Mouse (Mus musculus): ENCODE measurements around the gene Uimc1. TPM values are rescaled to one million over a fixed set of nuclear protein-coding genes. Genes with fewer than 3 reads are reported as not detected.

The Uimc1 gene
- polyA plus RNA-seq, 1 experiment from 2014 or later = 30.9 TPM

- no peak overlapping the region for H3K27ac ChIP-seq (ENCODE audit: low read length)
- no peak overlapping the region for H3K4me3 ChIP-seq (ENCODE audit: low read length)
- no peaks in the 10 kb centered on the region for H3K9me3 ChIP-seq (ENCODE audit: control insufficient read depth, low read length)
- H3K4me2 ChIP-seq (ENCODE audit: low read depth, low read length) = no peak overlapping the region
- no peak overlapping the region for H3K9ac ChIP-seq (ENCODE audit: low read length)
- no peak for ATAC-seq (ENCODE audit: low read depth)
- H3K36me3 ChIP-seq (ENCODE audit: control insufficient read depth, insufficient read depth, low read length) = no peaks in the 10 kb centered on the region
- no peaks in the 10 kb centered on the region for H3K4me1 ChIP-seq (replicated peaks; ENCODE audit: control insufficient read depth, insufficient read depth, low read length)
- no peaks in the 10 kb centered on the region for H3K27me3 ChIP-seq (ENCODE audit: control insufficient read depth, insufficient read depth, low read depth, low read length)
- WGBS = 75% methylated on average over 4 of the region's 4 CpGs
These were observed 80.0 kb downstream of the Uimc1 start for GRCm38 (mm10) chr13:55020051-55020450.

GRCm38 (mm10) chr13:55019181-55019580 is 80.9 kb downstream of the Uimc1 start:
- H3K9me3 ChIP-seq (ENCODE audit: control insufficient read depth, low read length) = no peaks in the 10 kb centered on the region
- 56% methylated on average over 3 of the region's 3 CpGs for WGBS

GRCm38 (mm10) chr13:55018700-55019099 is 81.4 kb downstream of the Uimc1 start:
- WGBS = 72% methylated on average over 9 of the region's 9 CpGs
- H3K4me1 ChIP-seq (replicated peaks; ENCODE audit: control insufficient read depth, insufficient read depth, low read length) = no peaks in the 10 kb centered on the region
- ATAC-seq (ENCODE audit: low read depth) = no peak
- no peak overlapping the region for H3K4me2 ChIP-seq (ENCODE audit: low read depth, low read length)
- no peak overlapping the region for H3K4me3 ChIP-seq (ENCODE audit: low read length)
- H3K27ac ChIP-seq (ENCODE audit: low read length) = no peak overlapping the region
- no peaks in the 10 kb centered on the region for H3K36me3 ChIP-seq (ENCODE audit: control insufficient read depth, insufficient read depth, low read length)
- H3K9me3 ChIP-seq (ENCODE audit: control insufficient read depth, low read length) = no peaks in the 10 kb centered on the region
- H3K9ac ChIP-seq (ENCODE audit: low read length) = no peak overlapping the region
- no peaks in the 10 kb centered on the region for H3K27me3 ChIP-seq (ENCODE audit: control insufficient read depth, insufficient read depth, low read depth, low read length)

More at GRCm38 (mm10) chr13:55019181-55019580, 80.9 kb downstream of the Uimc1 start:
- Histone ChIP-seq H3K9ac (ENCODE audit: low read length) (no peak overlapping the region), H3K36me3 (ENCODE audit: control insufficient read depth, insufficient read depth, low read length) (no peaks in the 10 kb centered on the region), H3K4me1 (replicated peaks; ENCODE audit: control insufficient read depth, insufficient read depth, low read length) (no peaks in the 10 kb centered on the region), H3K27ac (ENCODE audit: low read length) (no peak overlapping the region), H3K4me3 (ENCODE audit: low read length) (no peak overlapping the region), H3K4me2 (ENCODE audit: low read depth, low read length) (no peak overlapping the region), H3K27me3 (ENCODE audit: control insufficient read depth, insufficient read depth, low read depth, low read length) (no peaks in the 10 kb centered on the region)
- no peak for ATAC-seq (ENCODE audit: low read depth)

GRCm38 (mm10) chr13:55017898-55018599 is 82.1 kb downstream of the Uimc1 start:
- Histone ChIP-seq H3K36me3 (ENCODE audit: control insufficient read depth, insufficient read depth, low read length) (no peaks in the 10 kb centered on the region), H3K9me3 (ENCODE audit: control insufficient read depth, low read length) (no peaks in the 10 kb centered on the region), H3K4me1 (replicated peaks; ENCODE audit: control insufficient read depth, insufficient read depth, low read length) (no peaks in the 10 kb centered on the region), H3K27ac (ENCODE audit: low read length) (no peak overlapping the region), H3K4me2 (ENCODE audit: low read depth, low read length) (no peak overlapping the region), H3K27me3 (ENCODE audit: control insufficient read depth, insufficient read depth, low read depth, low read length) (no peaks in the 10 kb centered on the region), H3K4me3 (ENCODE audit: low read length) (no peak overlapping the region), H3K9ac (ENCODE audit: low read length) (no peak overlapping the region)
- WGBS = 67% methylated on average over 8 of the region's 8 CpGs
- no peak for ATAC-seq (ENCODE audit: low read depth)

GRCm38 (mm10) chr13:55017154-55017897 is 82.8 kb downstream of the Uimc1 start:
- Histone ChIP-seq H3K4me1 (replicated peaks; ENCODE audit: control insufficient read depth, insufficient read depth, low read length) (no peaks in the 10 kb centered on the region), H3K27me3 (ENCODE audit: control insufficient read depth, insufficient read depth, low read depth, low read length) (no peaks in the 10 kb centered on the region), H3K4me3 (ENCODE audit: low read length) (no peak overlapping the region), H3K27ac (ENCODE audit: low read length) (no peak overlapping the region), H3K36me3 (ENCODE audit: control insufficient read depth, insufficient read depth, low read length) (no peaks in the 10 kb centered on the region), H3K9me3 (ENCODE audit: control insufficient read depth, low read length) (no peaks in the 10 kb centered on the region), H3K9ac (ENCODE audit: low read length) (no peak overlapping the region), H3K4me2 (ENCODE audit: low read depth, low read length) (no peak overlapping the region)
- no peak for ATAC-seq (ENCODE audit: low read depth)
- 62% methylated on average over 12 of the region's 12 CpGs for WGBS

- 63% methylated on average over 9 of the region's 9 CpGs for WGBS
- H3K4me1 ChIP-seq (replicated peaks; ENCODE audit: control insufficient read depth, insufficient read depth, low read length) = no peaks in the 10 kb centered on the region
- no peaks in the 10 kb centered on the region for H3K27me3 ChIP-seq (ENCODE audit: control insufficient read depth, insufficient read depth, low read depth, low read length)
- no peaks in the 10 kb centered on the region for H3K36me3 ChIP-seq (ENCODE audit: control insufficient read depth, insufficient read depth, low read length)
- H3K4me2 ChIP-seq (ENCODE audit: low read depth, low read length) = no peak overlapping the region
- H3K4me3 ChIP-seq (ENCODE audit: low read length) = no peak overlapping the region
- no peak overlapping the region for H3K9ac ChIP-seq (ENCODE audit: low read length)
- no peaks in the 10 kb centered on the region for H3K9me3 ChIP-seq (ENCODE audit: control insufficient read depth, low read length)
- H3K27ac ChIP-seq (ENCODE audit: low read length) = no peak overlapping the region
- no peak for ATAC-seq (ENCODE audit: low read depth)
These were observed 85.6 kb downstream of the Uimc1 start for GRCm38 (mm10) chr13:55014451-55014850.

- no peak overlapping the region for H3K27ac ChIP-seq (ENCODE audit: low read length)
- H3K4me3 ChIP-seq (ENCODE audit: low read length) = no peak overlapping the region
- H3K4me1 ChIP-seq (replicated peaks; ENCODE audit: control insufficient read depth, insufficient read depth, low read length) = no peaks in the 10 kb centered on the region
- no peak overlapping the region for H3K4me2 ChIP-seq (ENCODE audit: low read depth, low read length)
- no peaks in the 10 kb centered on the region for H3K27me3 ChIP-seq (ENCODE audit: control insufficient read depth, insufficient read depth, low read depth, low read length)
- no peaks in the 10 kb centered on the region for H3K36me3 ChIP-seq (ENCODE audit: control insufficient read depth, insufficient read depth, low read length)
- no peak overlapping the region for H3K9ac ChIP-seq (ENCODE audit: low read length)
- WGBS = 32% methylated on average over 9 of the region's 9 CpGs
- no peaks in the 10 kb centered on the region for H3K9me3 ChIP-seq (ENCODE audit: control insufficient read depth, low read length)
- peak; percentile 21; the same call in 1 of the 2 replicates for ATAC-seq (ENCODE audit: low read depth)
These were observed 86.3 kb downstream of the Uimc1 start for GRCm38 (mm10) chr13:55013702-55014344.

GRCm38 (mm10) chr13:55011981-55012478 is 88.1 kb downstream of the Uimc1 start:
- Histone ChIP-seq H3K4me2 (ENCODE audit: low read depth, low read length) (no peak overlapping the region), H3K4me1 (replicated peaks; ENCODE audit: control insufficient read depth, insufficient read depth, low read length) (no peaks in the 10 kb centered on the region), H3K4me3 (ENCODE audit: low read length) (no peak overlapping the region), H3K36me3 (ENCODE audit: control insufficient read depth, insufficient read depth, low read length) (no peaks in the 10 kb centered on the region), H3K9me3 (ENCODE audit: control insufficient read depth, low read length) (no peaks in the 10 kb centered on the region), H3K27ac (ENCODE audit: low read length) (no peak overlapping the region), H3K27me3 (ENCODE audit: control insufficient read depth, insufficient read depth, low read depth, low read length) (no peaks in the 10 kb centered on the region), H3K9ac (ENCODE audit: low read length) (no peak overlapping the region)
- peak; percentile 34; the same call in 1 of the 2 replicates for ATAC-seq (ENCODE audit: low read depth)
- 3% methylated on average over 14 of the region's 14 CpGs for WGBS

- Histone ChIP-seq H3K27ac (ENCODE audit: low read length) (no peak overlapping the region), H3K4me3 (ENCODE audit: low read length) (no peak overlapping the region), H3K4me2 (ENCODE audit: low read depth, low read length) (no peak overlapping the region), H3K36me3 (ENCODE audit: control insufficient read depth, insufficient read depth, low read length) (no peaks in the 10 kb centered on the region), H3K9ac (ENCODE audit: low read length) (no peak overlapping the region), H3K27me3 (ENCODE audit: control insufficient read depth, insufficient read depth, low read depth, low read length) (no peaks in the 10 kb centered on the region; the same call in 1 of the 2 replicates), H3K4me1 (replicated peaks; ENCODE audit: control insufficient read depth, insufficient read depth, low read length) (peaks cover 4% of the 10 kb centered on the region), H3K9me3 (ENCODE audit: control insufficient read depth, low read length) (no peaks in the 10 kb centered on the region)
- ATAC-seq (ENCODE audit: low read depth) = no peak
- 83% methylated on average over 15 of the region's 15 CpGs for WGBS
These were observed 89.0 kb downstream of the Uimc1 start for GRCm38 (mm10) chr13:55011103-55011502.
